8 mouse cellular contexts compared by ENCODE assay signal in genomic region chr8:83698661-83699453, GRCm38 (mm10). TPM values are rescaled to one million over a fixed set of nuclear protein-coding genes. Genes with fewer than 3 reads are reported as not detected.
DNase-seq lines count a peak whose midpoint lies in the region; ATAC-seq and TF ChIP-seq lines count a peak whose summit lies in the region.

Gene Pkn1, minus strand, starts transcription at chr8:83699179.

- peak; percentile 89 for ATAC-seq in embryonic facial prominence, embryonic 15.5 days (ENCODE audit: insufficient number of reproducible peaks, low FRiP score, low TSS enrichment, low read depth)
- peak; percentile 88 for ATAC-seq in heart, embryonic 13.5 days (ENCODE audit: extremely low read depth, insufficient number of reproducible peaks, low FRiP score, low TSS enrichment)
- peak; percentile 89 for ATAC-seq in kidney, postnatal 0 days (replicated peaks; ENCODE audit: low FRiP score, low read depth)
- ATAC-seq in liver, embryonic 14.5 days (ENCODE audit: insufficient read depth) = peak; percentile 86
- peak; percentile 94 for ATAC-seq in stomach, embryonic 16.5 days (ENCODE audit: insufficient read depth, low FRiP score)

- no peaks in the 10 kb centered on the region for H3K9me3 ChIP-seq in embryonic facial prominence, embryonic 15.5 days (replicated peaks)
- no peaks in the 10 kb centered on the region for H3K9me3 ChIP-seq in heart, embryonic 13.5 days
- H3K9me3 ChIP-seq in kidney, postnatal 0 days (replicated peaks; ENCODE audit: low read length) = no peaks in the 10 kb centered on the region
- H3K9me3 ChIP-seq in liver, embryonic 14.5 days (ENCODE audit: control insufficient read depth, low read length) = no peaks in the 10 kb centered on the region
- no peaks in the 10 kb centered on the region; the same call in 1 of the 2 replicates for H3K9me3 ChIP-seq in stomach, embryonic 16.5 days (replicated peaks; ENCODE audit: control insufficient read depth, low read length)

- H3K9ac ChIP-seq in embryonic facial prominence, embryonic 15.5 days = peak within 1 kb of the TSS; percentile 75
- H3K9ac ChIP-seq in heart, embryonic 13.5 days = peak within 1 kb of the TSS; percentile 96
- peak within 1 kb of the TSS; percentile 96 for H3K9ac ChIP-seq in kidney, postnatal 0 days (ENCODE audit: low read depth, low read length)
- H3K9ac ChIP-seq in liver, embryonic 14.5 days (replicated peaks) = peak within 1 kb of the TSS; percentile 65
- peak within 1 kb of the TSS; percentile 97 for H3K9ac ChIP-seq in stomach, embryonic 16.5 days (ENCODE audit: low read length)

- H3K4me3 ChIP-seq in embryonic facial prominence, embryonic 15.5 days (replicated peaks) = peak within 1 kb of the TSS; percentile 82
- H3K4me3 ChIP-seq in heart, embryonic 13.5 days = peak within 1 kb of the TSS; percentile 92
- H3K4me3 ChIP-seq in kidney, postnatal 0 days (replicated peaks; ENCODE audit: low read depth, low read length) = peak within 1 kb of the TSS; percentile 89
- peak within 1 kb of the TSS; percentile 67 for H3K4me3 ChIP-seq in liver, embryonic 14.5 days (ENCODE audit: insufficient read depth in 1 of 2, low read depth in 2 of 2, low read length in 2 of 2)
- peak within 1 kb of the TSS; percentile 89 for H3K4me3 ChIP-seq in stomach, embryonic 16.5 days (replicated peaks; ENCODE audit: low read length)

- WGBS in embryonic facial prominence, embryonic 15.5 days = under 1% methylated on average over 85 of the region's 85 CpGs
- WGBS in heart, embryonic 13.5 days = under 1% methylated on average over 69 of the region's 85 CpGs
- under 1% methylated on average over 78 of the region's 85 CpGs for WGBS in kidney, postnatal 0 days
- under 1% methylated on average over 79 of the region's 85 CpGs for WGBS in liver, embryonic 14.5 days (ENCODE audit: insufficient replicate concordance)
- under 1% methylated on average over 85 of the region's 85 CpGs for WGBS in stomach, embryonic 16.5 days

- TF ChIP-seq EP300 in liver, embryonic 14.5 days (IDR thresholded peaks at IDR 0.05; ENCODE audit: low read depth) = no peak

- peak within 1 kb of the TSS; percentile 83 for H3K27ac ChIP-seq in embryonic facial prominence, embryonic 15.5 days (replicated peaks)
- H3K27ac ChIP-seq in heart, embryonic 13.5 days (replicated peaks) = peak within 1 kb of the TSS; percentile 79
- H3K27ac ChIP-seq in kidney, postnatal 0 days = peak within 1 kb of the TSS; percentile 94
- H3K27ac ChIP-seq in liver, embryonic 14.5 days = peak within 1 kb of the TSS; percentile 18; the same call in 1 of the 2 replicates
- peak within 1 kb of the TSS; percentile 86 for H3K27ac ChIP-seq in stomach, embryonic 16.5 days (ENCODE audit: low read length)

- 0 out of 2 replicates have a peak, but pooled peaks have one; percentile 7 for TF ChIP-seq CTCF in kidney, postnatal 0 days (IDR thresholded peaks at IDR 0.05; ENCODE audit: low read depth)
- no peak for TF ChIP-seq CTCF in liver, embryonic 14.5 days (IDR thresholded peaks at IDR 0.05; ENCODE audit: low read depth)

- peaks cover 39% of the 10 kb centered on the region for H3K4me1 ChIP-seq in embryonic facial prominence, embryonic 15.5 days
- H3K4me1 ChIP-seq in heart, embryonic 13.5 days = peaks cover 58% of the 10 kb centered on the region
- peaks cover 40% of the 10 kb centered on the region for H3K4me1 ChIP-seq in kidney, postnatal 0 days (replicated peaks; ENCODE audit: insufficient read depth, low read length)
- peaks cover 15 to 29% of the 10 kb centered on the region in 2 experiments for H3K4me1 ChIP-seq in liver, embryonic 14.5 days (replicated peaks; ENCODE audit: control insufficient read depth in 2 of 2, insufficient read depth in 2 of 2, low read length in 1 of 2)
- peaks cover 40% of the 10 kb centered on the region for H3K4me1 ChIP-seq in stomach, embryonic 16.5 days (ENCODE audit: control insufficient read depth, insufficient read depth, low read length)

- H3K4me2 ChIP-seq in embryonic facial prominence, embryonic 15.5 days (replicated peaks) = peak within 1 kb of the TSS; percentile 86
- peak within 1 kb of the TSS; percentile 98 for H3K4me2 ChIP-seq in heart, embryonic 13.5 days
- H3K4me2 ChIP-seq in kidney, postnatal 0 days (ENCODE audit: low read length) = peak within 1 kb of the TSS; percentile 96
- peak within 1 kb of the TSS; percentile 74 for H3K4me2 ChIP-seq in liver, embryonic 14.5 days (ENCODE audit: low read depth)
- peak within 1 kb of the TSS; percentile 94 for H3K4me2 ChIP-seq in stomach, embryonic 16.5 days (ENCODE audit: low read depth, low read length)

- no peaks in the 10 kb centered on the region for H3K27me3 ChIP-seq in embryonic facial prominence, embryonic 15.5 days
- H3K27me3 ChIP-seq in heart, embryonic 13.5 days (replicated peaks) = no peaks in the 10 kb centered on the region
- no peaks in the 10 kb centered on the region for H3K27me3 ChIP-seq in kidney, postnatal 0 days (ENCODE audit: insufficient read depth, low read length)
- no peaks in the 10 kb centered on the region for H3K27me3 ChIP-seq in liver, embryonic 14.5 days (ENCODE audit: control insufficient read depth, insufficient read depth, low read length)
- no peaks in the 10 kb centered on the region for H3K27me3 ChIP-seq in stomach, embryonic 16.5 days (ENCODE audit: control insufficient read depth, insufficient read depth, low read length)

- DNase-seq in 3T3-L1 (ENCODE audit: low read depth, low spot score) = peak; percentile 73
- peak; percentile 89 for DNase-seq in adrenal gland, postnatal 25 days
- peak; percentile 88 for DNase-seq in kidney, postnatal 0 days (ENCODE audit: low spot score)
- peak; percentile 61 to 67 (median 66) for DNase-seq in liver, embryonic 14.5 days (ENCODE audit: low read depth in 3 of 3, low spot score in 3 of 3)
- DNase-seq in neural tube, embryonic 10.5 days (ENCODE audit: extremely low spot score, low spot score) = peak; percentile 88

- no peaks in the 10 kb centered on the region for H3K36me3 ChIP-seq in embryonic facial prominence, embryonic 15.5 days
- H3K36me3 ChIP-seq in heart, embryonic 13.5 days = no peaks in the 10 kb centered on the region
- no peaks in the 10 kb centered on the region for H3K36me3 ChIP-seq in kidney, postnatal 0 days (ENCODE audit: insufficient read depth, low read length)
- H3K36me3 ChIP-seq in liver, embryonic 14.5 days (replicated peaks; ENCODE audit: control insufficient read depth, insufficient read depth, low read depth) = no peaks in the 10 kb centered on the region
- H3K36me3 ChIP-seq in stomach, embryonic 16.5 days (ENCODE audit: control insufficient read depth, insufficient read depth, low read length) = no peaks in the 10 kb centered on the region

RNA-seq across cellular contexts. Expression of gene Pkn1, which starts in this region (rescaled TPM):
- total RNA-seq in adrenal gland, postnatal 25 days (2021) = 120 and 146 TPM in 2 replicates
- polyA plus RNA-seq in embryonic facial prominence, embryonic 15.5 days (2015; fragmentation: Nextera tagmentation; extraction: Ambion mirVana) = 23.7 and 25.8 TPM in 2 replicates
- polyA plus RNA-seq in heart, embryonic 13.5 days (2015; fragmentation: Nextera tagmentation; extraction: Ambion mirVana) = 19.5 and 20.0 TPM in 2 replicates
- polyA plus RNA-seq in kidney, postnatal 0 days (2015; fragmentation: Nextera tagmentation; extraction: Ambion mirVana) = 31.0 and 33.2 TPM in 2 replicates
- polyA plus RNA-seq in liver, embryonic 14.5 days (2012; rRNA removed) = 8.7 and 9.5 TPM in 2 replicates
- 6.9 TPM in 2 replicates for polyA plus RNA-seq in liver, embryonic 14.5 days (2014; fragmentation: Nextera tagmentation; extraction: Ambion mirVana)
- 14.7 and 19.9 TPM in 2 replicates for polyA plus RNA-seq in stomach, embryonic 16.5 days (2015; fragmentation: Nextera tagmentation; extraction: Ambion mirVana)

Comparison
In these comparisons a context has a peak if more than half of its experiments do, and no peak if none do; other contexts are left out.
1. Peak in every context shown above with its lines: DNase-seq, ATAC-seq, H3K4me3 ChIP-seq and H3K27ac ChIP-seq.
2. H3K27ac ChIP-seq: peak in every context shown above with its lines; median percentile 94 in kidney, postnatal 0 days; 86 in stomach, embryonic 16.5 days; 83 in embryonic facial prominence, embryonic 15.5 days; 79 in heart, embryonic 13.5 days; 18 in liver, embryonic 14.5 days.